Mouse (Mus musculus) liver, embryonic 14.5 days (tissue): ENCODE results near the gene Sphk2. TPM values are rescaled to one million over a fixed set of nuclear protein-coding genes. Genes with fewer than 3 reads are reported as not detected.

Experiments
- ATAC-seq: fragments of 200-750 bp; cut with Nextera tagmentation; 2 replicates; pipeline ENCODE4 v1.8.0; 2017; ENCODE audit warnings: moderate number of reproducible peaks, mild to moderate bottlenecking, moderate library complexity; ENCODE audit not compliant: insufficient read depth
- DNase-seq, 3 experiments: peaks; one replicate each; pipeline ENCODE4 v3.0.0-alpha.2; 2012 to 2013; ENCODE audit warnings: low read depth in 3 of 3, low spot score in 3 of 3
- H3K27ac ChIP-seq: fragments of 300-500 bp; sonication (generic); 2 replicates; pipeline ENCODE4 v1.5.1; 2014; ENCODE audit warnings: moderate library complexity, mild to moderate bottlenecking, control low read depth, inconsistent platforms
- H3K27me3 ChIP-seq: fragments of 300-500 bp; sonication (generic); 2 replicates; pipeline ENCODE4 v1.6.1; 2014; ENCODE audit warnings: mild to moderate bottlenecking, low read length, moderate library complexity; ENCODE audit not compliant: control insufficient read depth, insufficient read depth
- H3K36me3 ChIP-seq: fragments of 300-500 bp; sonication (generic); replicated peaks from 2 replicates; pipeline ENCODE4 v1.6.1; 2014; ENCODE audit warnings: low read depth; ENCODE audit not compliant: control insufficient read depth, insufficient read depth
- H3K4me1 ChIP-seq, 2 experiments: fragments of 200-500 bp in 1 of 2; fragments of 300-500 bp in 1 of 2; sonication (generic) in 1 of 2; replicated peaks; 2 replicates each; pipeline ENCODE4 v1.6.1; 2012 to 2014; ENCODE audit warnings: antibody characterized with exemption in 1 of 2, inconsistent platforms in 1 of 2, low read length in 1 of 2; ENCODE audit not compliant: control insufficient read depth in 2 of 2, insufficient read depth in 2 of 2
- H3K4me2 ChIP-seq: fragments of 300-500 bp; sonication (generic); 2 replicates; pipeline ENCODE4 v1.6.1; 2014; ENCODE audit warnings: low read depth, mild to moderate bottlenecking, control low read depth, moderate library complexity
- H3K4me3 ChIP-seq, 2 experiments: fragments of 200-500 bp in 1 of 2; fragments of 300-500 bp in 1 of 2; sonication (generic) in 1 of 2; 2 replicates each; pipeline ENCODE4 v1.5.1; 2012 to 2014; ENCODE audit warnings: low read depth in 2 of 2, low read length in 2 of 2, mild to moderate bottlenecking in 2 of 2, control low read depth in 1 of 2, inconsistent platforms in 1 of 2, moderate library complexity in 1 of 2; ENCODE audit not compliant: insufficient read depth in 1 of 2
- H3K9ac ChIP-seq: fragments of 300-500 bp; sonication (generic); replicated peaks from 2 replicates; pipeline ENCODE4 v1.6.1; 2014; ENCODE audit warnings: mild to moderate bottlenecking, control low read depth, moderate library complexity
- H3K9me3 ChIP-seq: fragments of 300-500 bp; sonication (generic); 2 replicates; pipeline ENCODE4 v1.6.1; 2016; ENCODE audit warnings: low read length, mixed read lengths; ENCODE audit not compliant: control insufficient read depth
- CTCF ChIP-seq: IDR thresholded peaks from 2 replicates; pipeline ENCODE4 v1.5.1; 2016; ENCODE audit warnings: antibody characterized with exemption, low read depth, control low read depth
- EP300 ChIP-seq: IDR thresholded peaks from 2 replicates; pipeline ENCODE4 v1.6.1; 2016; ENCODE audit warnings: antibody characterized with exemption, low read depth
- WGBS: fragments of 180-500 bp; shearing (Covaris S2); extraction: QIAGEN DNeasy Blood & Tissue Kit; methylation state at CpG from one replicate; pipeline ENCODE4 v1.1.7; 2014; ENCODE audit not compliant: insufficient replicate concordance; 5-methylcytosine and 5-hydroxymethylcytosine counted together
- polyA plus RNA-seq, 2 experiments: library from polyadenylated mRNA; depleted of rRNA in 1 of 2; stranded (reverse) in 1 of 2; unstranded in 1 of 2; fragments of >200 nt; fragmentation: Nextera tagmentation in 1 of 2; extraction: Ambion mirVana in 1 of 2; gene quantifications; 2 replicates each; pipeline versions ENCODE4 v1.2.1 to v1.2.3; 2012 to 2014

Sphk2 gene
- polyA plus RNA-seq, 2 experiments = 5.8 to 7.6 TPM

DNA sequence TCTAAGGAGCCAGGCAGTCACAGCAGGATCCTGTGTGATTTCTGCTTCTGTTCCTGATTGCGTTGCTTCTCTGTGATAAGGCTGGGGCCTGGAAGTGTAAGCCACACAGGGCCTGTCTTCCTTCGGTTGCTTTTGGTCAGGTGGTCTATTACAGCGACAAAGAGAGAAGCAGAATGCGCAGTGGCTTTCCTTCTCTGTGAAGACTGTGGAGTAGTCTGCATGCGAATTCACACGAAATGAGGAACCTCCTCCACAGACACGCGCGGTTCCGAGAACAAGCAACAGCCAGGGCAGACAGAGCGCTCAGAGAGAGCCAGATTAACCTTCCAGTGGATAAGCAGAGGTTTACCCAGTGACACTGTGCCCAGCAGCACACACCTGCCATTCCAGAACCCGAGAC is 23.5 kb upstream of the Sphk2 start:
- TF ChIP-seq EP300 (no peak), CTCF (no peak)
- H3K27ac ChIP-seq = no peak overlapping the region
- peaks cover 0 to 4% of the 10 kb centered on the region in 2 experiments; a peak in 2 of 4 replicates for H3K4me1 ChIP-seq
- WGBS = 23% methylated on average over 12 of the region's 12 CpGs
- H3K36me3 ChIP-seq = no peaks in the 10 kb centered on the region
- ATAC-seq (no peak), DNase-seq (no peak)
- no peak overlapping the region for H3K4me3 ChIP-seq
- no peaks in the 10 kb centered on the region for H3K9me3 ChIP-seq
- H3K27me3 ChIP-seq = no peaks in the 10 kb centered on the region
- no peak overlapping the region for H3K9ac ChIP-seq
- H3K4me2 ChIP-seq = peak overlapping the region; percentile 51; the same call in 1 of the 2 replicates

DNA sequence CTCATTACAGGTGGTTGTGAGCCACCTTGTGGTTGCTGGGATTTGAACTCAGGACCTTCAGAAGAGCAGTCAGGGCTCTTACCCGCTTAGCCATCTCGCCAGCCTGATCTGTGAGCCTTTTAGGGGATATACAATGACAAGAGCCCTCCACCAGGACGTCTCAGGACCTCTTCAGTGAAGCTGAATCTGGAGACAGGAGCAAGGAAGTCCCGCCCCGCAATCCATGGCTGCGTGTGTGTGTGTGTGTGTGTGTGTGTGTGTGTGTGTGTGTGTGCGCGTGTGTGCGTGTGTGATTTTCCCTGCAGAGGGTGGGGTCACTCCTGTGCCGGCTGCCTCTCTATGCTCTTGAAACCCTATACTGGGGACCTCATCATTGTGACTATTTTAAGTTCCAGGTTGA is 22.0 kb upstream of the Sphk2 start:
- ATAC-seq (no peak), DNase-seq (no peak)
- Histone ChIP-seq H3K4me3 (no peak overlapping the region), H3K36me3 (no peaks in the 10 kb centered on the region), H3K4me1 (peaks cover 0 to 4% of the 10 kb centered on the region in 2 experiments; a peak in 2 of 4 replicates), H3K9me3 (no peaks in the 10 kb centered on the region), H3K27me3 (no peaks in the 10 kb centered on the region), H3K9ac (no peak overlapping the region), H3K27ac (no peak overlapping the region), H3K4me2 (no peak overlapping the region)
- TF ChIP-seq CTCF = no peak
- TF ChIP-seq EP300 = no peak
- WGBS = 65% methylated on average over 10 of the region's 10 CpGs

DNA sequence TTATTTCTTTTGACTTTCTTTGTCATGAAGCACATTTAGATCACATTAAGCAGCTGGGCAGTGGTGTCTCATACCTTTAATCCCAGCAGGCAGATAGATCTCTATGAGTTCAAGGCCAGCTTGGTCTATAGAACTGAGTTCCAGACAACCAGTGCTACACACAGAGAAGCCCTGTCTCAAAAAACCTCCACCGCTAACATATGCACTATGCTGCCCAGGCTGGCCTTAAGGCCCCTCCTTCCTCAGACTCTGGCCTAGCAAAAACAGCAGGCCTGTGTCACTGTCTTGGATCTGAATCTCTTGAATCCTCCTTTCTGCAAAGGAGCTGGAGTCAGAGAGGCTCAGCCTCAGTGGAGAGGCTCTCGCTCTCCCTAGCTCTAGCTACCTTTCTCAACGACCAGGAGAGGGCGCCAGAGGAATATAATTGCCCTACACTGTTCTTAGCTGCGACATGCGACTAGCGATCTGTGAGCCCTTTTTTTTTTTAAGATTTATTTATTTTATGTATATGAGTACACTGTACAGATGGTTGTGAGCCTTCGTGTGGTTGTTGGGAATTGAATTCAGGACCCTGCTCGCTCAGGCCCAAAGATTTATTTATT is 21.5 kb upstream of the Sphk2 start:
- no peak overlapping the region for H3K27ac ChIP-seq
- H3K9ac ChIP-seq = no peak overlapping the region
- DNase-seq = peak in 1 of 3 experiments; percentile 75
- H3K9me3 ChIP-seq = no peaks in the 10 kb centered on the region
- H3K27me3 ChIP-seq = no peaks in the 10 kb centered on the region
- 6% methylated on average over 9 of the region's 9 CpGs for WGBS
- H3K4me3 ChIP-seq = no peak overlapping the region
- ATAC-seq = peak; percentile 58; the same call in 1 of the 2 replicates
- H3K4me1 ChIP-seq = peaks cover 0 to 4% of the 10 kb centered on the region in 2 experiments; a peak in 2 of 4 replicates
- TF ChIP-seq CTCF (peak; percentile 87), EP300 (no peak)
- no peak overlapping the region for H3K4me2 ChIP-seq
- no peaks in the 10 kb centered on the region for H3K36me3 ChIP-seq

DNA sequence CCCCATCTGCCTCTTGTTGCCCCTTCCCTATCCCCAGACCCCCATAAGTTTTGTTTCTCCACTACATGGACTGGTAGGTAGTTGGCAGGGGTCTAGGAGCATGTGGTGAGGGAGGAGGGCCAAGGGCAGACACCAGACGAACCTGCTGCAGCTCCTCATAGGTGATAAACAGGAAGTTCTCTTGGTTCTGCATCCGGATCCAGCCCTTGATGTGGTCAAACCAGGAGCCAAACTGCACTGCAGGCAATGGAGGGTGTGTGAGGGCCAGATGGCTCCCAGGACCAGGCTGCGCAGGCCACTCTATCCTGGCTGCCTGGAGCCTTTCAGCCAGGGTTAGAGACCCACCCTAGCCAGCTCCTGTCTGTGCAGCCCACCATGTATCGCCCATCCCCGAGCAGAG is 15.7 kb upstream of the Sphk2 start:
- no peaks in the 10 kb centered on the region for H3K27me3 ChIP-seq
- H3K9ac ChIP-seq = no peak overlapping the region
- no peak overlapping the region for H3K27ac ChIP-seq
- no peaks in the 10 kb centered on the region for H3K4me1 ChIP-seq
- H3K9me3 ChIP-seq = no peaks in the 10 kb centered on the region
- DNase-seq = no peak
- no peak for ATAC-seq
- TF ChIP-seq EP300 (no peak), CTCF (no peak)
- no peaks in the 10 kb centered on the region for H3K36me3 ChIP-seq
- no peak overlapping the region for H3K4me3 ChIP-seq
- H3K4me2 ChIP-seq = no peak overlapping the region
- WGBS = 59% methylated on average over 5 of the region's 5 CpGs

DNA sequence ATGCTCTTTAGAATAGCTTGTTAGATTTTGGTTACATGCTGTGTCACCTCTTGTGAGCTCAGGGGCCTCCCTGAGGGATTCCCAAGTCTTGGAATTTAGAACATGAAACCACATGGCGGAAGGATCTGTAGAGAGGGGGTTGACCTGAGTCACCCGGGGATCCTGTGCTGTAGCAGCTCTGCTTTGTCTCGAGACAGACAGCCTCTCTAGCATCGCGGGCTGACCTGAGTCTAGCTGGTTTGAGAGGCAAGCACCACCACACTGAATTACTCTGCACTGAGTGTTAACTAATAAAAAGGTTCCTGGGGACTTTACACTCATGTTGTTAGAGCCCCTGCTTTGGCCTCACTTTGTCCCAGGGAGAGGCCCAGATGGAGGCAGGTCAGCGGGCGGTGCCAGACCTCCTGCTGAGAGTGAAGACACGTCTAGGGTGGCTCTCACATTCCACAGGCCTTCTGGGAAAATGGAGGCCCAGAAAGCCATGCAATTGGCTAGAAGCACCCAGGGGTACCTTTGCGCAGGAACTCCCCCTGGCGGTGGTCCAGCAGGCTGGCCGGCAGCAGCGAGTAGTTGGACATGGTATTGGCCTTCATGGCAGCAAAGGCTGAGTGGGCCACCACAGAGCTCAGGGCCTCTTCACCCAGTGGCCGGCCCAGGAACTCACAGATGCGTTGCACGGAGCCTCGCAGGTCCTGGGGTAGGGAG is 13.1 kb upstream of the Sphk2 start:
- DNase-seq (no peak), ATAC-seq (peak; percentile 45; the same call in 1 of the 2 replicates)
- Histone ChIP-seq H3K4me2 (no peak overlapping the region), H3K36me3 (no peaks in the 10 kb centered on the region; the same call in 1 of the 2 replicates), H3K4me3 (no peak overlapping the region), H3K9ac (no peak overlapping the region), H3K27ac (no peak overlapping the region), H3K4me1 (no peaks in the 10 kb centered on the region), H3K27me3 (no peaks in the 10 kb centered on the region), H3K9me3 (no peaks in the 10 kb centered on the region)
- no peak for TF ChIP-seq EP300
- peak; percentile 87 for TF ChIP-seq CTCF
- WGBS = 24% methylated on average over 16 of the region's 16 CpGs
